Mouse (Mus musculus) testis, adult 2 months (tissue): Measurements from ENCODE around the gene Ilvbl. TPM values are rescaled to one million over a fixed set of nuclear protein-coding genes. Genes with fewer than 3 reads are reported as not detected.
"Not testable (repeated sequence)": the region's sequence is repeated elsewhere in the genome, so short reads cannot be mapped to it uniquely, and the experiment has no call there.

Experiments
- H3K27ac ChIP-seq: fragments of 200-500 bp; 2 replicates; pipeline ENCODE4 v1.5.1; 2012; ENCODE audit warnings: low read depth, low read length; ENCODE audit not compliant: control insufficient read depth, insufficient read depth
- H3K27me3 ChIP-seq: fragments of 200-500 bp; 2 replicates; pipeline ENCODE4 v1.6.1; 2012; ENCODE audit warnings: mild to moderate bottlenecking, low read length, moderate library complexity; ENCODE audit not compliant: control insufficient read depth, insufficient read depth
- H3K36me3 ChIP-seq: fragments of 200-500 bp; 2 replicates; pipeline ENCODE4 v1.6.1; 2012; ENCODE audit warnings: mild to moderate bottlenecking, low read length; ENCODE audit not compliant: control insufficient read depth, insufficient read depth
- H3K4me1 ChIP-seq: fragments of 200-500 bp; 2 replicates; pipeline ENCODE4 v1.6.1; 2012; ENCODE audit warnings: low read length; ENCODE audit not compliant: control insufficient read depth, insufficient read depth
- H3K4me3 ChIP-seq: fragments of 200-500 bp; 2 replicates; pipeline ENCODE4 v1.5.1; 2012; ENCODE audit warnings: low read depth, mild to moderate bottlenecking, low read length, moderate library complexity, mixed read lengths; ENCODE audit not compliant: control insufficient read depth
- CTCF ChIP-seq: fragments of 200-500 bp; IDR thresholded peaks from 2 replicates; pipeline ENCODE4 v1.5.1; 2012; ENCODE audit warnings: low read depth, mild to moderate bottlenecking, inconsistent platforms, low read length, moderate library complexity; ENCODE audit not compliant: control insufficient read depth, insufficient read depth, insufficient replicate concordance
- POLR2A ChIP-seq: fragments of 200-500 bp; IDR thresholded peaks from 2 replicates; pipeline ENCODE4 v1.6.1; 2012; ENCODE audit warnings: low read depth, mild to moderate bottlenecking, inconsistent platforms, low read length, moderate library complexity; ENCODE audit not compliant: control insufficient read depth
- polyA plus RNA-seq: library from polyadenylated mRNA; depleted of rRNA; stranded (reverse); fragments of >200 nt; gene quantifications from 2 replicates; pipeline ENCODE4 v1.2.3, GENCODE M21; 2012; rRNA removed

Gene Ilvbl
- polyA plus RNA-seq, 1 experiment: 11.1 TPM

GRCm38 (mm10) chr10:78607602-78608001, 33.5 kb downstream of the Ilvbl start:
- Histone ChIP-seq H3K4me1 (no peaks in the 10 kb centered on the region), H3K27ac (no peak overlapping the region), H3K36me3 (no peaks in the 10 kb centered on the region), H3K4me3 (no peak overlapping the region), H3K27me3 (no peaks in the 10 kb centered on the region)
- no peak for TF ChIP-seq CTCF

GRCm38 (mm10) chr10:78617974-78618373, 43.8 kb downstream of the Ilvbl start, which contains the start of gene Olfr1357:
Gene Olfr1357 (minus strand): TSS chr10:78618074.
- H3K36me3 ChIP-seq: no peaks in the 10 kb centered on the region
- no peak for TF ChIP-seq POLR2A
- TF ChIP-seq CTCF: no peak
- H3K4me3 ChIP-seq: no peak within 1 kb of the TSS
- H3K4me1 ChIP-seq: no peaks in the 10 kb centered on the region
- H3K27ac ChIP-seq: no peak within 1 kb of the TSS
- no peaks in the 10 kb centered on the region for H3K27me3 ChIP-seq

GRCm38 (mm10) chr10:78623143-78623542, 49.0 kb downstream of the Ilvbl start:
- H3K4me3 ChIP-seq, H3K36me3 ChIP-seq, H3K27ac ChIP-seq, H3K4me1 ChIP-seq, H3K27me3 ChIP-seq: not testable (repeated sequence)

- Histone ChIP-seq H3K27me3 (no peaks in the 10 kb centered on the region), H3K36me3 (no peaks in the 10 kb centered on the region)
- TF ChIP-seq POLR2A (no peak), CTCF (no peak)
Measured at GRCm38 (mm10) chr10:78630194-78630593, 56.0 kb downstream of the Ilvbl start.

GRCm38 (mm10) chr10:78632311-78632710, 58.2 kb downstream of the Ilvbl start:
- TF ChIP-seq POLR2A (no peak), CTCF (peak; percentile 54; the same call in 1 of the 2 replicates)
- Histone ChIP-seq H3K4me1 (peaks cover 2% of the 10 kb centered on the region; the same call in 1 of the 2 replicates), H3K4me3 (no peak overlapping the region), H3K36me3 (no peaks in the 10 kb centered on the region), H3K27me3 (no peaks in the 10 kb centered on the region), H3K27ac (no peak overlapping the region)

More at GRCm38 (mm10) chr10:78630194-78630593, 56.0 kb downstream of the Ilvbl start:
- Histone ChIP-seq H3K4me1 (peaks cover 2% of the 10 kb centered on the region; the same call in 1 of the 2 replicates), H3K4me3 (no peak overlapping the region), H3K27ac (no peak overlapping the region)

Other genes with a start within 250 kb of the Ilvbl start
- 1,109 and 1,110 TPM in 2 replicates for gene Agpat3, start 221.9 kb upstream of the Ilvbl start, polyA plus RNA-seq
- 349 and 360 TPM in 2 replicates for gene Rrp1, start 161.3 kb upstream of the Ilvbl start, polyA plus RNA-seq
- gene Cstb, start 148.7 kb upstream of the Ilvbl start, polyA plus RNA-seq: 17.6 and 20.3 TPM in 2 replicates
- gene Pdxk, start 109.4 kb upstream of the Ilvbl start, polyA plus RNA-seq: 3.9 and 4.1 TPM in 2 replicates
- gene Olfr1358, start 56.9 kb upstream of the Ilvbl start, polyA plus RNA-seq: 0.54 and 0.67 TPM in 2 replicates
- gene Syde1, start 17.6 kb downstream of the Ilvbl start, polyA plus RNA-seq: 1.4 and 1.6 TPM in 2 replicates
- gene Olfr1357, start 43.7 kb downstream of the Ilvbl start, polyA plus RNA-seq: not detected in 2 replicates
- gene Casp14, start 143.9 kb downstream of the Ilvbl start, polyA plus RNA-seq: not detected in 2 replicates
- gene Ccdc105, start 178.7 kb downstream of the Ilvbl start, polyA plus RNA-seq: 93.9 and 119 TPM in 2 replicates
- 0.65 and 0.85 TPM in 2 replicates for gene Slc1a6, start 206.2 kb downstream of the Ilvbl start, polyA plus RNA-seq